Mouse (Mus musculus) liver, embryonic 13.5 days (tissue): ENCODE results near the gene Tomm22. TPM values are rescaled to one million over a fixed set of nuclear protein-coding genes. Genes with fewer than 3 reads are reported as not detected.
A peak's percentile ranks its signal among the peaks of the same experiment; 100 is the strongest.

Source experiments
- ATAC-seq: fragments of 200-750 bp; cut with Nextera tagmentation; 2 replicates; pipeline ENCODE4 v1.8.0; 2017; ENCODE audit warnings: low read depth, mild to moderate bottlenecking, moderate number of reproducible peaks, moderate library complexity
- DNase-seq: peaks from one replicate; pipeline ENCODE4 v3.0.0; 2022
- H3K27ac ChIP-seq: fragments of 300-500 bp; sonication (generic); 2 replicates; pipeline ENCODE4 v1.5.1; 2015; ENCODE audit warnings: moderate library complexity, mild to moderate bottlenecking, inconsistent platforms
- H3K27me3 ChIP-seq: fragments of 300-500 bp; sonication (generic); 2 replicates; pipeline ENCODE4 v1.6.1; 2015; ENCODE audit warnings: mild to moderate bottlenecking, inconsistent platforms
- H3K36me3 ChIP-seq: fragments of 300-500 bp; sonication (generic); 2 replicates; pipeline ENCODE4 v1.6.1; 2015; ENCODE audit warnings: mild to moderate bottlenecking, inconsistent platforms
- H3K4me1 ChIP-seq: fragments of 300-500 bp; sonication (generic); replicated peaks from 2 replicates; pipeline ENCODE4 v1.6.1; 2015; ENCODE audit warnings: inconsistent platforms
- H3K4me2 ChIP-seq: fragments of 300-500 bp; sonication (generic); 2 replicates; pipeline ENCODE4 v1.6.1; 2015; ENCODE audit warnings: inconsistent platforms, mild to moderate bottlenecking, moderate library complexity
- H3K4me3 ChIP-seq: fragments of 300-500 bp; sonication (generic); replicated peaks from 2 replicates; pipeline ENCODE4 v1.5.1; 2015; ENCODE audit warnings: mild to moderate bottlenecking, inconsistent platforms
- H3K9ac ChIP-seq: fragments of 300-500 bp; sonication (generic); 2 replicates; pipeline ENCODE4 v1.6.1; 2015; ENCODE audit warnings: mild to moderate bottlenecking, inconsistent platforms
- H3K9me3 ChIP-seq: fragments of 300-500 bp; sonication (generic); replicated peaks from 2 replicates; pipeline ENCODE4 v1.6.1; 2016; ENCODE audit warnings: inconsistent platforms
- WGBS: fragments of 180-500 bp; shearing (Covaris S2); methylation state at CpG from one replicate; pipeline ENCODE4 v1.1.7; 2015; ENCODE audit not compliant: insufficient replicate concordance; 5-methylcytosine and 5-hydroxymethylcytosine counted together
- polyA plus RNA-seq: library from polyadenylated mRNA; unstranded; fragments of >200 nt; fragmentation: Nextera tagmentation; extraction: Ambion mirVana; gene quantifications from 2 replicates; pipeline ENCODE4 v1.2.1, GENCODE M21; 2015

Gene Tomm22
- polyA plus RNA-seq, 1 experiment from 2014 or later = 199 TPM

DNA sequence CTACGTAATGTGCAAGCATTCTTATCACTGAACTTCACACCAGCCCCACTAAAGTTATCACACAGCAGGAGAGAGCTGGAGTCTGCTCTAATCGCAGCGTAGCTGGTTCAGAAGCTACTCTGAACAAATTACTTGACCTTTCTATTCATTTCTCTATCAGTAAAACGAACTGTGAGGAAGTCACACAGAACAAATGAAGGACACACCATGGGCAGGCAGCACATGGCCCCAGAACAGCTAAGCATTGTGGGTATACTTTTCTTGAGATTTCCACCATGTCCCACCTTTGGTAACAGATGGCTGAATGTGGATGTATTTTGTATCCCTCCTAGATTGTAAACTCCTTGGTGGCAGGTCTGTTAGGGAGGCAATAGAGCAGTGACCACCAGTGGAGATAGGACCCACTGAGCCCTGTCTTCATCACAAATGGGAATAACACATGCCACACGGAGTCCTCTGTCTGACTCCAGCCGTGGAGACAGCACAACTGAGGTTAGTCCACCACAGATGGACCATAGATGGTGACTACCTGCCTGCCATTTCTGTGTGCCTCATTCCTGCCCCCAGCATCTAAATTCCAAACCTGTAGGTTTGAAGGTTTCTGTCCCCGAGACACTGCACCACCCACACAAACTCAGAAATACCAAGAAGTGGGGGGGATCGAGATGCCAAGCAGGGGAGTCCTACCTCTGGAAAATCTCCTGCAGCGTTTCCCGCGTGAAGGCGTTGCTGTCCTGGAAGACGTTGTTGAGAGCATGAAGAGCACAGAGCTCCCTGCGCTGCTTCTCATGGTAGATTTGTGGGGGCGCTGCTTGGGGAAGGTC lies 15.6 kb downstream of the Tomm22 start:
- Histone ChIP-seq H3K4me3 (peak overlapping the region; percentile 91), H3K4me2 (peak overlapping the region; percentile 87), H3K27ac (peak overlapping the region; percentile 97), H3K36me3 (0 out of 2 replicates have a peak, but pooled peaks cover 4% of the 10 kb centered on the region), H3K9ac (peak overlapping the region; percentile 99), H3K4me1 (peaks cover 74% of the 10 kb centered on the region), H3K27me3 (no peaks in the 10 kb centered on the region), H3K9me3 (no peaks in the 10 kb centered on the region)
- DNase-seq = peak; percentile 57
- 3% methylated on average over 15 of the region's 15 CpGs for WGBS
- ATAC-seq = peak; percentile 12

DNA sequence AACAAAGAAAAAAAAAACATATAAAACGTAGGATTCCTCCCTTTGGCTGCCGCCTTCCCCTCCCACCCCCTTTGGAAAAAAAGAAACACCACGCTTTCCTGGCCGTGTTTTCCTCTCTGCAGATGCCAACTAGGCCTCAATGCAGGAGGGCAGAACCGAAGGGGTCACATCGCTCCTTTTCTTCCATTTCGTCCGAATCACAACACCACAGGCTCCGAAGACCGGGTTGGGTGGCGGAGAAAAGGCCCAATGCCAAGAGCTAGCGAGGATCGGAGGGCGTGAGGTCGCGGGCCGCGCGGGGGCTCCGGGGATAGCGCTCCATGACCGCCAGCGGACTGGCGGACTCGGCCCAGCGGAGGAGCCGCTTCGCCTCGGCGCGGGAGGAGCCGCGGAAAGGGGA lies 16.5 kb downstream of the Tomm22 start:
- H3K4me1 ChIP-seq = peaks cover 74% of the 10 kb centered on the region

DNA sequence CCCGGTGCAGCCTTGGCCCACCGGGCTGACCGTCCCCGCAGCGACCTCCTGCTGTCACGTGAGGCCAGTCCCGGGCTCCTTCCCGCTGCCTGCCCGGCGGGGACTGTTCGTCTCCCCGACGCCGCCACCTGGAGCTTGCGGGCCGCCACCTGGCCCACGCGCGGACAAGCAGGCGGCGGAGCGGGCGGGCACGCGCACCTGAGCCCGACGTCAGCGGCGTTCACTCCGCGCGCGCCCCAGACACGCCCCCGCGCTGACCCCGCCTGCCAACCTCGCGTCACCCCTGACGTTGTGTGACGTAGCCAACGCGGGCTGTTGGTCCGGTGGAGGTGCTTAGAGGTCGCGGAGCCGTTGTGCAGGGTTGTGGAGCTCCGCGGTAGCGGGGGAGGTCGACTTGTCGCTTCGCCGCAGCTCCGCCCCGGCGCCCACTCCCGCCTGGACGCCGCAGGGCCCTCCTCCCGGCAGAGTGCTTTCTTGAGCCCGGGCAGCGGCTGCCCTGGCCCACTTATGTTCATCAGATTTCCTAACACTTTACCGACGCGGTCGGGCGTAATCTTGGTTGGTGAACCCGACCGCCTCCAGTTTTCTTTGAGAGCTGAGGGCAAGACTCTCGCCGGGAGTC lies 17.1 kb downstream of the Tomm22 start, which contains the start of gene Josd1:
Gene Josd1, minus strand, starts transcription at position 274 of the 622 bp plus-strand sequence.
- Histone ChIP-seq H3K9me3 (no peaks in the 10 kb centered on the region), H3K36me3 (no peaks in the 10 kb centered on the region; the same call in 1 of the 2 replicates), H3K27me3 (no peaks in the 10 kb centered on the region), H3K9ac (peak within 1 kb of the TSS; percentile 99), H3K4me1 (peaks cover 74% of the 10 kb centered on the region), H3K27ac (peak within 1 kb of the TSS; percentile 97), H3K4me2 (peak within 1 kb of the TSS; percentile 87), H3K4me3 (peak within 1 kb of the TSS; percentile 91)
- peak; percentile 96 for DNase-seq
- peak; percentile 70 for ATAC-seq
- under 1% methylated on average over 72 of the region's 72 CpGs for WGBS

More for the DNA sequence above, 16.5 kb downstream of the Tomm22 start:
- no peaks in the 10 kb centered on the region for H3K36me3 ChIP-seq
- ATAC-seq (no peak), DNase-seq (no peak)
- H3K27me3 ChIP-seq = no peaks in the 10 kb centered on the region
- under 1% methylated on average over 27 of the region's 33 CpGs for WGBS
- peak overlapping the region; percentile 97 for H3K27ac ChIP-seq
- peak overlapping the region; percentile 91 for H3K4me3 ChIP-seq
- H3K4me2 ChIP-seq = peak overlapping the region; percentile 87
- no peaks in the 10 kb centered on the region for H3K9me3 ChIP-seq
- H3K9ac ChIP-seq = peak overlapping the region; percentile 99

DNA sequence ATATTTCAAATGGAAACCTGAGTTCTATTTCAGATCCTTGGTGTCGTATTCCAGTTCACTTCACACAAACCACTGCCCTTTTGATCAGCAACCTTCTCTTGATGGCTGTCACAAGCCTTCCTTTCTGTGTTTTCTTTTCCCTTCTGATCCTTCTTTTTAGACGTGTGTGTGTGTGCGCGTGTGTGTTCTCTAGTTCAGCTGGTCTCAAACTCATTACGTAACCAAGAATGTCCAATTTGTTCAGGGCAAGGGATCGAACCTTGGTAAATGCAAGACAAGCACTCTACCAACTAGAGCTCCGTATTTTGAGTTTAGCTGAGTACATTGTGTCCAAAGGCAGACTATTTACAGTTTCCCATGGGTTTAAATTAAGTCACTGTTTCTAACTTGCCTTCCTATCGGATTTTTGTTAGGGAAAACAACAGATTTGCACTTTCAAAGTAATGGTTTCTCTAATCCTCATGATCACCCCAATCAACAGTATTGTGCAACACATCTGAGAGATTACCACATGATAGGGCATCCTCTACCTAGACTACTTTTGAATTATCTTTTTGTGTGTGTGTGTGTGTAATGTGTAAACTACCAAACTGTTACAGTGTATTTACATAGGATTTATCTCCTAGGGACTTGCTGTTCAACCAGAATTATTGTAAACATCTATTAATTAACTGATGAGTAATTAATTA lies 17.8 kb downstream of the Tomm22 start:
- no peak for DNase-seq
- H3K4me3 ChIP-seq = peak overlapping the region; percentile 91
- peak overlapping the region; percentile 87 for H3K4me2 ChIP-seq
- H3K9ac ChIP-seq = peak overlapping the region; percentile 99
- peaks cover 74% of the 10 kb centered on the region for H3K4me1 ChIP-seq
- H3K27me3 ChIP-seq = no peaks in the 10 kb centered on the region
- ATAC-seq = no peak
- H3K36me3 ChIP-seq = no peaks in the 10 kb centered on the region; the same call in 1 of the 2 replicates
- 5% methylated on average over 8 of the region's 8 CpGs for WGBS
- peak overlapping the region; percentile 97 for H3K27ac ChIP-seq
- no peaks in the 10 kb centered on the region for H3K9me3 ChIP-seq

DNA sequence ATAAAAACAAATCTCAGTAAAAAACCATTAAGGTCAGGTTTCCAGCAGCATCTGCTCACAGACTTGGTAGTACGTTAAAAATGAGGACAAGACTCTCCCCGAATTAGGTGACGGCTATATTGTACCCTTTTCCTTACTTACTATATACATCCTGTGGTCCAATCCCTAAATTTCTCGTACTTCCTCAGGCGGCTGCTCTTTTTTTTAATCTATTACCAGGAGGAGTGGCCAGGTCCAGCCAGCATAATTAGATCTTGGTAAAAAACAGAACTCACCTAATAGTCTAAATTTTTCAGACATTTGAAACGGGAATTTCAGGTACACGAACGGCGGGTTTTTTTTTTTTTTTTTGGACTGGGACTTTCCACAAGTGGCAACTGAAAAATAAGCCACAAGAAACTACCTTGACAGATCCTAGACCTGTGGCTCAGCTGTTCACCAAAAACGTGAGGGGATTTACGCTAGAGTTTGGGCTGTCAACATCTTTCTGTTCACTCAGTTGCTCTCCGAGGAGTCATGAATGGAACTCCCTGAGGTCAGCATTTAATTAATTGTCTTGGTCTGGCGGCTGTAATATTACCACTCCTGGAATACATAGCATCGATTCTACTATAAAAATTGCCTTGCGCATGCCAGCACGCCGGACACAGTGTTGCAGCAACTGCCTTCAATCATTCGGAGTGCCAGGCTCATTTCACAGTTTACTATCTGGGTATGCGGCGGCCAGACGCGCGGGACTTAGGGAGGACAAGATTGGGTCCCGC lies 19.2 kb downstream of the Tomm22 start:
- 14% methylated on average over 24 of the region's 24 CpGs for WGBS
- H3K4me1 ChIP-seq = peaks cover 74% of the 10 kb centered on the region

DNA sequence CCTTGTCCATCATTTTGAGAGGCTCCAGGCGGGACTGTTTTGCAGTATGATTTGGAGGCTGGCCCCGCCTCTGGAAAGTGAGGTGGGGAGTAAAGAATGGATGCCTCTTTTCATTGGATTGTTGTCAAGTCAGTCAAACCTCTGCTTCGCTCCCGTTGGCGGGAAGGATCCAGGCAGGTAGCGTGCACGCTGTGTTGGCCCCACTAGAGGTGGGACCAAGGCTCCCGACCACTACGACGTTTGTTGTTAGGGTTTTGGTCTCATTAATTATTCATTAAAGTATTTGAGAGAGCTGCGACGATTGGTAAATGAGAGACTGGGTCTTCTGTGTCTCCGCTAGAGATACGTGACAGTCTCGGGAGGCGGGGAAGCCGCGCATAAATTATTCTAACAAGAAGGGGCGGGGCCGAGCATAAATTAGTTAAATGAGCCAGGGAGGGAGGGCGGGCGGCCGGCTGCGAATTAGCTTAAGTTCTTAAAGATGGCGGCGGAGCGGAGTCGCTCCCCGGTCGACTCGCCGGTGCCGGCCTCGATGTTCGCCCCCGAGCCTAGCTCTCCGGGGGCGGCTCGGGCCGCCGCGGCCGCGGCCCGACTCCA lies 19.9 kb downstream of the Tomm22 start, which contains the start of gene Gtpbp1:
Gene Gtpbp1, plus strand, starts transcription at position 420 of the 597 bp plus-strand sequence.
- peak; percentile 98 for DNase-seq
- Histone ChIP-seq H3K9me3 (no peaks in the 10 kb centered on the region), H3K4me1 (peaks cover 74% of the 10 kb centered on the region), H3K9ac (peak within 1 kb of the TSS; percentile 99), H3K4me2 (peak within 1 kb of the TSS; percentile 97), H3K27me3 (no peaks in the 10 kb centered on the region), H3K4me3 (peak within 1 kb of the TSS; percentile 95), H3K36me3 (peaks cover 3% of the 10 kb centered on the region; the same call in 1 of the 2 replicates), H3K27ac (peak within 1 kb of the TSS; percentile 95)
- peak; percentile 87 for ATAC-seq
- WGBS = under 1% methylated on average over 45 of the region's 45 CpGs

More for the DNA sequence above, 19.2 kb downstream of the Tomm22 start:
- peak overlapping the region; percentile 95 for H3K27ac ChIP-seq
- ATAC-seq (no peak), DNase-seq (no peak)
- no peaks in the 10 kb centered on the region for H3K9me3 ChIP-seq
- H3K36me3 ChIP-seq = no peaks in the 10 kb centered on the region; the same call in 1 of the 2 replicates
- peak overlapping the region; percentile 57 for H3K4me3 ChIP-seq
- no peaks in the 10 kb centered on the region for H3K27me3 ChIP-seq
- peak overlapping the region; percentile 82 for H3K4me2 ChIP-seq
- peak overlapping the region; percentile 75 for H3K9ac ChIP-seq

DNA sequence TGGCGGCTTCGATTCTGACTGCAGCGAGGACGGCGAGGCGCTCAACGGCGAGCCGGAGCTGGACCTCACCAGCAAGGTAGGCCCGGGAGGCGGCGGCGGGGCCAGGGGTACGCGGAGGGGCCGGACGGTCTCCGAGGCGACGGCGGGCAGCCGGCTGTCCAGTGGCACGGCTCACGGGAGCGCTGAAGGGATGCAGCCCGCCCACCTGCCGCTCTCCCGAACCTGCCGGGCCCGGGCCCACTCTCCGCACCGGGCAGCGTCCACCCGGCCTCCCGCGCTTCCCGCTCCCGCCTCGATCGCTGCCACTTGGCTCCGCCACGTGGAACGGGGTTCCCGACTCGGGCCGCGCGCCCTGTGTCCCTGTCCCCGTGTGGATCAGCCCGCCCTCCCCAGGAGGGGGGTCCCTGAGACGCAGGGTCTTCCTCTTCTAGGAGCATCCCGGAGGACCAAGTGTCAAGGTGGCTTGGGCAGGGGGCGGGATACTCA lies 20.4 kb downstream of the Tomm22 start:
- H3K4me2 ChIP-seq = peak overlapping the region; percentile 97
- under 1% methylated on average over 53 of the region's 53 CpGs for WGBS
- peak; percentile 38 for DNase-seq
- ATAC-seq = no peak
- H3K27ac ChIP-seq = peak overlapping the region; percentile 95
- H3K4me1 ChIP-seq = peaks cover 74% of the 10 kb centered on the region
- H3K27me3 ChIP-seq = no peaks in the 10 kb centered on the region
- H3K9ac ChIP-seq = peak overlapping the region; percentile 99
- peak overlapping the region; percentile 95 for H3K4me3 ChIP-seq
- H3K9me3 ChIP-seq = no peaks in the 10 kb centered on the region
- H3K36me3 ChIP-seq = peaks cover 7% of the 10 kb centered on the region

DNA sequence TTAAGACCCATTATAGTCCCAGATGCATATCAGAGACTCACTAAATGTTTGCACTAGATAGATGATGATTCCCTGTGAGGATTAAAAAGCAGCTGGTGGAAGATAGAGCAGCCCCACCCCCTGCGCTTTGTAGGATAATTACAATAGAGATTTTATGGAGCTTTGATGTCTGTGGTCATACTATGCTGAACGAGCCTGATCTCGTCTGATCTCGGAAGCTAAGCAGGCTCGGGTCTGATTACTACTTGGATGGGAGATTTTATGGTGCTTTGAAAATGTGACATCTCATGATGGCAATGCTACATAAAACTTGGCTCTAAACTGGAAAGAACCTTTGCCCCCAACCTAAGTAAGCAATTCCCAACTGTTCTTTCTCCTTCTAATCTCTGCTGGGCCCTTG lies 21.7 kb downstream of the Tomm22 start:
- H3K9ac ChIP-seq = peak overlapping the region; percentile 99
- H3K4me2 ChIP-seq = peak overlapping the region; percentile 97
- H3K36me3 ChIP-seq = peaks cover 20% of the 10 kb centered on the region
- peaks cover 79% of the 10 kb centered on the region for H3K4me1 ChIP-seq
- H3K27ac ChIP-seq = peak overlapping the region; percentile 95
- 57% methylated on average over 5 of the region's 5 CpGs for WGBS
- peak overlapping the region; percentile 95 for H3K4me3 ChIP-seq
- no peaks in the 10 kb centered on the region for H3K9me3 ChIP-seq
- no peaks in the 10 kb centered on the region for H3K27me3 ChIP-seq
- DNase-seq (no peak), ATAC-seq (no peak)

DNA sequence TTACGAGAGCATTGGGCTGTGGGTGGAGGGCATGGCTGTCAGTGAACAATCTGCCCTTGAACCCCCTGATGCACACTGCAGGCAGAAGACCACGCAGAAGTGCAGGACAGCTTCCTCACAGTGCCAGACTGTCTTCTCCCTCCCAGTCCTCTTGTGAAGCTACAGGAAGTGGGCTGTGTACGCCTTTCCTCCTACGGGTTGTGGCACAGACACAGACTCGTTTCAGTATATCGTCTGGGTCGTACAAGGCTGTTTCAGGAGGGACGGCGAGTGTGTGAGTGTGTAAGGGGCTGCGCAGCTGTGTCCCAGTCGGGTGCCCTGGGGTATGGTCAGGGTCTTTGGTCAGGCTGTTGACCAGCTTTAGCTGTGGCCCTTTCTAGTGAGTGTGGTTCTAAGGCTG lies 23.1 kb downstream of the Tomm22 start:
- Histone ChIP-seq H3K4me2 (peak overlapping the region; percentile 97), H3K27ac (peak overlapping the region; percentile 95), H3K9ac (peak overlapping the region; percentile 99), H3K9me3 (no peaks in the 10 kb centered on the region), H3K4me3 (peak overlapping the region; percentile 95), H3K36me3 (peaks cover 30% of the 10 kb centered on the region), H3K27me3 (no peaks in the 10 kb centered on the region), H3K4me1 (peaks cover 84% of the 10 kb centered on the region)
- WGBS = 16% methylated on average over 11 of the region's 11 CpGs
- peak; percentile 45 for DNase-seq
- ATAC-seq = no peak

DNA sequence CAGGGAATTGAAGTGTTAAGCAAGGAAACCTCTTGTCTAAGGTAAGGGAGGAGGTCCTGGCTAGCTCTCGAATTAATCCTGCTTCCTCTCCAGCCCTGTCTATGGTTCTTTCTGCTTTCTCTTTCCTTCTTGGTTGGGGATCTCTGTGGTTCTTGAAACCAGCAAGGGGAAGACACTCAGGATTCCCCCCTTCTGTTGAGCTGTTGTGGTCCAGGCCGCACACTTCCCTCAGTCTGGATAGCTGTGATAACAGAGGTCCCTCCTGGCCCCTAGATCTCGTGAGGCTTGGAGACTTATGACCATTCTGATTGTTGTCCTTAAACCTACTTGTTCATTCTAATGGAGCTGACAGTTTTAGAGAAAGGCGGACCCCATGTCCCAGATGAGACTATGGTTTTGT lies 23.9 kb downstream of the Tomm22 start:
- H3K4me3 ChIP-seq = peak overlapping the region; percentile 95
- H3K27me3 ChIP-seq = no peaks in the 10 kb centered on the region
- DNase-seq (peak; percentile 76), ATAC-seq (peak; percentile 36)
- H3K9ac ChIP-seq = peak overlapping the region; percentile 99
- peak overlapping the region; percentile 97 for H3K4me2 ChIP-seq
- H3K4me1 ChIP-seq = peaks cover 78% of the 10 kb centered on the region
- WGBS = 8% methylated on average over 4 of the region's 4 CpGs
- H3K27ac ChIP-seq = peak overlapping the region; percentile 95
- H3K9me3 ChIP-seq = no peaks in the 10 kb centered on the region
- peaks cover 36% of the 10 kb centered on the region for H3K36me3 ChIP-seq
